Mouse (Mus musculus): ENCODE results near the gene Olfr1107.

DNA sequence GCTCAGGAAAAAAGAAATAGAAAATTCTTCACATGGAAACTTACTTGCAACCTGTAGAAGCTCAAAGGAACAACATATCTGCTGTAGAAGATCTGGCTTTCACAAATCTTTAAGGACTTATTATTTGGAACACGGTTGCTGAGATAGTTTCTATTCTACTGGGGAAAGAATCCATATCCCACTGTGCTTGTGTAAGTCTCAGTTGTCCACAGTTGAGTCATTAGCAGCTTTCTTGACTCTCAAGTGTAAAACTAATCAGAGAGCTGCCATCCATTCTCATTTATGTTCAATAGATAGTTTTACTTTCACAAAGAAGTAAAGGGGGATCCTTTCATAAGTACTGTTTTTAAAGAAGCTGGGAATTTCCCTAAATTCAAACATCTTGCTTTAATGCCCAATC lies 20.3 kb upstream of the Olfr1107 start, which contains the start of gene Olfr1109:
- TF ChIP-seq CTCF (IDR thresholded peaks at IDR 0.05; ENCODE audit: borderline replicate concordance, insufficient read depth, low read length) (no peak), POLR2A (IDR thresholded peaks at IDR 0.05; ENCODE audit: low read depth, low read length) (no peak)
